Mouse (Mus musculus) retina, postnatal 7 days (tissue): ENCODE measurements around the gene Epb41l3.
A peak's percentile ranks its signal among the peaks of the same experiment; 100 is the strongest.

ENCODE experiments used
- DNase-seq: peaks from one replicate; pipeline ENCODE4 v3.0.0-alpha.2; 2012; ENCODE audit warnings: low read depth, low spot score

Epb41l3 gene

DNA sequence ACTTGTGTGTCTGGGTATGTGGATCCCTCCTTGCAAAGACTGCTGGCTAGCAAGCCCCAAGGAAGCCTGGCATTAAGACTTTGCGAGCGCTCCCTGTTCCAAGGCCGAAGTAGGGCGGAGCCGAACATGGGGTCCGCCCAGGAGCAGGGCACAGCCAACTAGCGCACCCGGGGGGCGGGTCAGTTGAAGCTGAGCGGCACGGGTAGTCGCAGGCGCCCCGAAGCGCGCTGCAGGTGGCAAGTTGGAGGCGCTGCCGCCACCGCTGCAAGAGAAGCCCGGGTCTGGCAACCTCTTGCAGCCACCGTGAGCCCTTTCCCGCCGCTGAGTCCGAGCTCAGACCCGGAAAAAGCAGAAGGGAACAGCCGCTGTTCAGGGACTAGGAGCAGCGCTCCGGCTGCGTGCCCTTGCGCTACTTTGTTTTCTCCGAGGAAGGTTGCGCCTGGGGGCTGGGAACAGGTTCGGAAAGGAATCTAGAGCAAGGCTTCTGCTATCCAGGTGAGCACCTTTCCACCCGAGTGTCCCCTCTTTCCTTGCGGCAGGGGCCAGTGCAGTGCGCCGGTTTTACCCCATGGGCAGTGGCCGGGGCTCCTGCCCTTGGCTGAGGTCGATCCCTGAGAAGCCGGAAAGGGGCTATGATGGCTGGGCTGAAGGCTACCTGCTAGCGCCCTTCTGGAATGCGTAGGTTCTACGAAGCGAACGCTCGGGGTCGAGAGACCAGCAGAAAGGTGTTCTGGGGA, at the start of gene Epb41l3:
Epb41l3 (plus strand) TSS at position 183 of the 737 bp plus-strand sequence.
- DNase-seq: peak; percentile 75

DNA sequence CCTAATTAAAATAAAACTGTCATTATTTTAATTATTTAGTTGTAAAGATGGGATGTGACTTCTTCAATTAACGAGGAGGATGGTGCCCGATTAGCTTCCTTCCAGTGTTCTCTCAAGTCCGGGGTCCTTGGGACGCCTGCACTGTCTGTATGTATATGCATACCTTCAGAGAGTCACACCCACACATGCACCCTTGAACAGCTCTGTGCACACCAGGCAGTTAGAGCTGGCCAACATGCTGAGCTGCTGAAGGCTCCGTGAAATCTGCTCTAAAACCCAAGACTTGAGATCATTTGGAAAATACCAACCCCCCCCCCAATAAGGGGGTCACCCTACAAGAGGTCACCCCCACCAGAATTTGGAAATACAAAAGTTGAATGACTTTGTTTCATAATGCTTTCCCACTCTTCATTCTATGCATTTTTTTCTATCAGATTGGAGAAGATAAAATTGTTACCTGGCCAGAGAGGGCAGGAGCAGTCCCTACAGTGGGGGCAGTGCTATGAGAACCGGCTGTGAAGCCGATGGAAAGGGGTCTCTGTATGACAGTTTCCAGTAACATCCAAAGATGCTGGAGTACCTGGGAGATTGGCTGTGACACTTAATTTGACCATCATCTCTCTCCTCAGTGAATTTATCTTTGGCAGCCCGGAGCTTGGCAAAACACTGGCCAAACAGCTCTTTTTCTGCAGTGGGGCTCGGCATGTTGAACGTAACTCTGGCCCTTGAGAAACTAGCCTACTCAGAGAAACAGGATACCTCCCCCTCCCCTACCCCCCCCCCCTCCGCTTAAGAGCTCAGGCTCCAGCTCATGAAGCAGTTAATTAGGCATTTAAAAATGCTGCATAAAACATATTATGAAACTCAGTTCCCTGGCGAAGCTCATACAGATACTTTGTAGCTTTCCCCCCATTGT, 36.5 kb upstream of the Epb41l3 start:
- DNase-seq: no peak

DNA sequence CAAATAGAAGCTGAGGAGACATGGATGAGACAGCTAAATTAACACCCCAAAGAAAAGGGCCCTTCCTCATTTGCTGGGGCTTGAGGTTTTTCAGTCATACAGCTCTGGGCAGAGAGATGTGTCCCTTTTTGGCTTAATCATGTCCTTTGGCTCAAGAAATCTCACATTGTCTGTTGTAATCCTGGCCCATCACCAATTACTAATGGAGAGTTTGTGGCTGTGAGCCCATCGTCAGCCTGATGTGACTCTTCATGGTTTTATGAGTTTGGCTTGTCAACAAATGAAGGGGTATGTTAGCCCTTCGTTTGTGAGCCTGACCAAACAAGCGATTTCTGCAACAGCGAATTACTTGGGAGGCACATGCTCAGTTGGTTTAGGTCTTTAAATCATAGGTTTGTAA, 34.0 kb upstream of the Epb41l3 start:
- DNase-seq: no peak

DNA sequence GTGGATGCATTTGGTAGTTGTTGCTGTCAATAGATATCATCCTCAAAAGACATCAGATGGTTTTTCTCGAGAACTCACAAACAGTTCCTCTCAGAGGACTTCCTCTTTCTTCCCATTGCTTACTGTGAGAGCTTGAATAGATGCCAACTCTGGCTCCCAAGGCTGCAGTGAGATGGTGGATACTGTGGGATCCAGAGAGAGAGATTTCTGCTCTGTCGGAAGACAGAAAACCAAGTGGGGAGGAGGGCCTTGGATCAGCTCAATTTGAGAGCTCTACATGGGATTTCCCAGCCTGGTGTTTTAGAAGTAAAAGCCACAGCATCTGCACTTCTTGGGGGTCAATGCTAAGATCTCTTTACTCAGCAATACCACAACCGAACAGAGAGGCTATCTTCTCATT, 26.7 kb upstream of the Epb41l3 start:
- DNase-seq: no peak

DNA sequence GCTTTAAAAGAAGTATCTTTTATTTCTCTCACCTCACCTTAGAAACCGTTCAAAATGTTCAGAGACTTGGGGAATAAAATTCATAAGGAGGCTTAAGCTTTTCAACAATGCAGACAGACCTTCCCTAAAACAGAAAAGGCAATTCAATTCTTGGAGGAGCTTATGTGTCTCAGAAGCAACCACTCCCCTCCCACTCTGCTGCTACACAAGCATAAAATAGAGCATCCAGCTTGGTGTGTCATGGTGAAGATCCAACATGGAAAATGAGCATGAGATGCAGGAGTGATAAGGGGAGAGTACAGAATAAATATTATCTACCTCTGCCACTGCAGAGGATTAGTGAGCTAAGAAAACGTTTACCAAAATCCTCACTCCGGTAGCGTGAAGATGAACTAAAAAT, 21.5 kb upstream of the Epb41l3 start:
- no peak for DNase-seq

DNA sequence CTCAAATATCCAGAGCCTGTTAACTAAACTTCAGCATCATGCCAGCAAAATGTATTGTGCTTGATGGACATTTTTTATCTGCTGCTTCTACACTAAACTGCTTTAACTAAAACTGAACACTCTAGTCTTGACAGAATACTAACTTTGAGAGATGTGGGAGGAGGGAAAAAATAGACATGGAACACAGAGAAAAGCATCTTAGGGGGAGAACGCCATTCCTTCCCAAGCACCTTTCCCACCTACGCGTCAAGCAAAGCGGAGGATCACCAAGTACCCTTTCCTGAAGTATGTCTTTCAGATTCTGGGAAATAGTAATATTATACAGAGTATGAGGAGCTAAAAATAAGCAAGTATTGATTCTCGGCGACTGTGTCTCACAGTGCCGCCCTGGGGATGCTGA, 15.7 kb upstream of the Epb41l3 start:
- DNase-seq: no peak

DNA sequence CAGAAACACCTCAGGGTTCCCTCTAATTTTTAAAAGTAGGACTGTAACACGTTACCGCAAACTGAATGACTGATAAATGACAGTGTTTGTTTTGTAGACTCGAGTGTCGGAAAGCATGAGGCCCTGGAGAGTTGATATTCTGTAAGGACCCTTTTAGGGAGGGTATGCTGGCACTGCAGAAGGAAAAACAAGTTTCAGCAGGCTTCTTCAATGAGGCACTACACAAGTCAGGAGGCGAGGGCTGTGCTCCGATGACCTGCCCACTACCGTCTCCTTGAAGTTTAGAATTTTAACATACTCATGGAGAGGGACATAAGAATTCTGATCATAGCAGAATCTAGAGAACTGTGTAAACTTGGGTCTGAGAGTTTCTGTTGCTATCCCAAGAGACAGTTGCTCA, 15.1 kb upstream of the Epb41l3 start:
- no peak for DNase-seq

DNA sequence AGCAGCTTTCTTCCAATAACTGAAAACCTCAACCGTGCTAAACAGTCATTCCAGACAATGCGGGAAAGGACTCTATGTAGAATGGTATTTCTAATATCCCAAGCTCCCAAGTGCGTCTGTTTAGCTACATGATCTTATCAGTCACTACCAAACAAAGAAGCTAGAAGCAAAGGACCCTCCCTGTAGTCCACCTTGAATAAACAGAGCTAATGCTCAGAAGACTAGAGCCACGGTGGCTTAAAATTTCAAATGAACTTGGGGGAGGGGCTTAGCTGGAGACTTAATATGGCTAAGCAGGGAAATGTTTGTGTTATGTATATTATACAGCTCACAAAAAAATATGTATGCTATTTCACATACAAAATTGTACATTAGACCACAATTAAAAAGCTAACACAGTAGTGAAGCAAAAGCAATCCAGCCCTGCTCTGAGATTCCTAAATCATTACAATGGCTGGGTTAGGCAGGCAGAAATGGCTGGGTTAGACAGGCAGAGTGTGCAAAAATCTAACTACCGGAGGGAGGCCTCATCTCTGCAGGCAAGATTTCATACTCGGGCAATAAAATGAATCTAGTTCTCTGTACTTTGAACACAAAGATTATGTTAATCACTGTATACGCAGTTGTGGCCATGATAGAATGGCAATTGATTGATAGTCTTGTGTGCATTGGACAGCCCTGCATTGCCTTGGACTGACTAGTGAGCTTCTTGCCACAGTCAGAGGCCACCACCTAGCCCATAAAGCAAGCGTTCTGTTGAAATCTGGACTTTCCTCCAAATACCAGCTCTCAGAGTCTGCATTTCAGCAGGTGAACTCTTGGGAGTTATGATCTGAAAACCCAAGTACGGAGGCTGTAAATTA, 13.4 kb upstream of the Epb41l3 start:
- DNase-seq: no peak

DNA sequence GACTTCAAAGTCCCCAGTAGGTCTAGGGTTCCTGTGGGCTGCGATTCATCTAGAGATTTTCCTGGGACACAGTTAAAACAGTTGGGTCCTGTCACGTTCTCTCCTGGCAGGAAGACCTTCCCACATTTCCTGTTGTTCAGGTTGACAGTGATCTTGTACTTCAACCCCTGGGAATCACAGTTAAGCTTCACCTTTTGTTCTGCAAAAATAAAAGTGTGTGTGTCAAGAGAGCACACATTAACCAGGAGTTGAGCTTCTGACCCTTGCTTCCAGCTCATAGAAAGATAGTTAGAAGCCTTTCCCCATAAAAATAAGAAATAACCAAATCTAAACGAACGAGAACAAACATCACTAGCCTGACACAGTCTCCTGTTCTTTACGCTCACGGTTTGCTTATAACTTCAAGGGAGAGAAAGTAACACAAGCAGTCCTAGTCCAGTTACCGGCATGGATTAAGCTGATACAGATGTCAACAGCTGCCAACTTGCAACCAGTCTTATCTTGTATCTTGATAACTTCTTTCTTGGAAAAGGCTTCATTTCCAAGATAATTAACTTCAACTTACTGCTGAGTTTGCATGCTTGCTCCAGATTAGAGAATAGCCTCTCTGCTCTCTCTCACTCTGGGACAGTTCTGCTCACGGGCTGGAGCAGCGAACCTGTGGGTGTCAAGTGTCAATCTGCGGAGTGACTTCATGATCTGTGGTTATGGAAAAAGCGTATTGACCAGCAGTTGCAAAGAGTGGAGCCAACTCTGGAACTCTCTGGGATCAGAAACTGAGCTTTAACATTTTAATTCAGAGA, 7.3 kb upstream of the Epb41l3 start:
- DNase-seq: no peak

DNA sequence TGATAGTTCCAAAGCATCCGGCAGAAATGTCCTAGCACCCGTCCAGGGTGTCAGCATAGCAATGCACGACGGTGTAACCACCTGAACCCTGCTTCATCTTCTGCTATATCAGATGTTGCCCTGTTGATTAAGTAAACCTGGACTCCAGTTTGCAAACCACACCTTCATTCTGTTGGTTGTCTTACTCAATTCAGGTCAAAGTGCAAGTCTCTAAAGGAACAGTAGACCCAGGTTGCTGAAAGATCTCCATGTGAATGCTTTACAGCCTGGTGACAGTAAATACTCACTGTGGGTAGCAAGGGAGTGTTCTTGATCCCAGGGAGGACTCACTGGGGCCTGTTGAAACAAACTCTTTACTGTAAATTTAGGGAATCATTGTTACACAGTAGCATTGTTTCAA, 1.4 kb upstream of the Epb41l3 start:
- DNase-seq: no peak

DNA sequence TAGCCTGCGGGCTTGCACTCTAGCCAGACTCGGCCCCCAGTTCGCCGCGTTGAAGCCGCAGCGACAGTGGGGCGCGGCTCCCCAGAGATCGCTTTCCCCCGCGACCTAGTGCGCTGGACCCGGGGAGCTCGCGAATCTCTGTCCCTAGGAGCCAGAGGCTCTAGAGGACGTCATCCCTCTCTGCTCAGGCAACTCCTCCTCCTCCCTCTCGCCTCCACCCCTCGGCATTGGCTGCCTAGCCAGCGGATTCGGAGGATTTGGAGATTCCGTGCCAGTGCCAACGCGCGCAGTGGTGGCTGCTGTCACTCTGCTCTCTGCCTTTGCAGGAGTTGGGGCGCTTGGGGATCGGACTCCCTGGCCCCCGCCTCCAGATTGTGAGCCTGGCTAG, 749 bp downstream of the Epb41l3 start:
- DNase-seq: peak; percentile 63

DNA sequence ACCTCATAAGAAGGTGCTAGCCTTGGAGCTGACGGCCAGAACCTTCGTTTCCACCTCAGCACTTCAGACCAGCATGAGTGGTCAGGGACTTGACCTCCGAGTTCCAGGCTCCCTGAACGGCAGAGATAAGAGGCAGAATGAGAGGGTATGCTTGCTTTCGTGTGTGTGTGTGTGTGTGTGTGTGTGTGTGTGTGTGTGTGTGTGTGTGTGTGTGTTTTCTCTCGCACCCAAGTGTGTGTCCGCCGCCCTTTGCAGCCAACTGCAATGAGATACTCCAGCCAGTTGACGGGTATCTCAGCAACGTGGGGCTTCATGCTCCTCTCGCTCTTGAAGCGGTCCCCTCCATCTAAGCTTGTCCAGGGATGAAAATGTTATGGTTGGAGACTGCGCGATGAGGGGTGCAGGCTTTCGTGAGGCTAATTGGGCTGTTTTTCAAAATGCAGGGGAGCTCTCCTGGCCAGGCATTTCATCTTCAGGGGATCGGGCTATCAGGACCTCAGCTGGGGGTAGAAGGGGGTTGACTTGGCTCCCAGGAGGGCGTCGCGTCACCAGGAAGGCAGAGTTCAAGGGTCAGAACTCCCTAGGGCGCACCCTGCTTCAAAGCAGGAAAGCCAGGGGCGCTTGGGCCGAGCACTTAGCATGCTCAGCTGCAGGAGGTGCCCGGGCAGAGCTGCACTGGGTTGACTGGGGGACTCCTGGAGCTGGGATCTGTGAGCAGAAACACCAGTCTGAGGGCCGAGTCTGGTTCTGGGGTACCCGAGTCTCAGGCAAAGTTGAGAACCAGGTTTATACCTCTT, 1.5 kb downstream of the Epb41l3 start:
- DNase-seq: no peak

DNA sequence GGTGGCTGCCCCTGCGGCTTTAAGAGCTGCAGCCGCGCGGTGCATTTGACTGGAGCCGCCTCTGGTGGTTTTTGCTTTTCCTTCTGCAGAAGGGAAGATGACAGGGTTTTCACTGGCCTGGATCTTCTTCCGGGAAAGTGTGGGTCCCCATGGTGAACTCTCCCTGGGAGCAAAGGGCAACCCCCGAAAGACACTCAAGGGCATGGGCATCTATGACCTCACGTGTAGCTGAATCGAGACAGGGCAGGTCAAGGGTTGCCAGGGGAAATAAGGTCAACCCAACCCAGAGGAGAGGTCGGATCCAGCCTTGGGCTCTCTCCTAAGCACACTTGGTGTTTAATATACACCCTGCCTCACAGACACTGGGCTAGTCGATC, 2.0 kb downstream of the Epb41l3 start:
- no peak for DNase-seq

DNA sequence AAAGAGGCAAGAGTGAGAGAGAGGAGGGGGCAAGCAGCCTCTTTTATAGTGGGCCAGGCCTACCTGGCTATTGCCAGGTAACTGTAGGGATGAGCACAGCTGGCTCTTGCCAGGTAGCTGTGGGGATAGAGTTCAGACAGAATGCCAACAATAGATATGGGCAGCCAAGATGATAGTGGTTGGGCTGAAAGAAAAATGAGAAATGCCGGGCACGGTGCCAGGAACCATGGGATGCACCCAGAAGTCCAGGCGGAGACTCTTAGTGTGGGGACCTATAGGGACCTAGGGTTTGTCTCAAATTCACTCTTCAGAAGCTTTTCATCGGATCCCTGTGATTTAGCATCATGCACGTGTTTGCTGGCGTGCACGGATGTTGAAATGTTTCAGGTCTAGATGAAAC, 6.8 kb downstream of the Epb41l3 start:
- DNase-seq: no peak

DNA sequence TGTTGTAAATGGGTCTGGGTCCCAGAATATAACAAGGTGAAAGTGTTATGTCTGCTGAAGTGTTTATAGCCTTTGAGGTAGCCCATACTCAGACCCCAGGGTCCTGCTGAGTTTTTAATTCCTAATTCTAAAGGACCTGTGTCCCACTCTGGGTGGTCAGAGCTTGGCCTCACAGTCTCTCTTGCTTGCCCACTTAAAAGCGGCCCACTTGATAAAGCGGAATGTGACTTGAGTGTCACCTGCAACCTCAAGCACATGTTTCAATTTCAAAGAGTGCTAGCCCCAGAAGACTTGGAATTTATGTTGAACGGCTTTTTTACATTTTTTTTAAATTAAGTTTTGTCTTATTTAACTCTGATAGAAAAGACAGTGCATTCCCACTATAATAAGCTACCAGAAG, 16.1 kb downstream of the Epb41l3 start:
- no peak for DNase-seq

DNA sequence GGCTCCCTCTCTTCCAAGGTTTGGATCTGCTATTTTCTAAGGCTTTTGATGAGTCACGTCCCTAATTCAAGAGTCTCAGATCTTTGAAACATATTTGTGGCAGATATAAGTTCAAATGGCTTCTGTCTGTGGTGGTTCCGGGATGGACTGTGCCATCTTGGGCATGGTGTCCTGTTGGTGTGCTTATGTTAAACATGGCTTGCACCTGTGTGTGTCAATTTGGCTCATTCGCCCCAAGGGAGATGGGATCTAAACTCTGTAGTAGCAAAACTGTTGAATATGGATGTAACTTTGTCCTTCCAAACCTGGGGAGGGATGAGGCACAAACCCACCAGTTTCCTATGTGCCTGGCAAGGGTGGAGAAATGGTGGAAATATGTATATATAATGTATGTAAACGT, 21.6 kb downstream of the Epb41l3 start:
- DNase-seq: no peak

DNA sequence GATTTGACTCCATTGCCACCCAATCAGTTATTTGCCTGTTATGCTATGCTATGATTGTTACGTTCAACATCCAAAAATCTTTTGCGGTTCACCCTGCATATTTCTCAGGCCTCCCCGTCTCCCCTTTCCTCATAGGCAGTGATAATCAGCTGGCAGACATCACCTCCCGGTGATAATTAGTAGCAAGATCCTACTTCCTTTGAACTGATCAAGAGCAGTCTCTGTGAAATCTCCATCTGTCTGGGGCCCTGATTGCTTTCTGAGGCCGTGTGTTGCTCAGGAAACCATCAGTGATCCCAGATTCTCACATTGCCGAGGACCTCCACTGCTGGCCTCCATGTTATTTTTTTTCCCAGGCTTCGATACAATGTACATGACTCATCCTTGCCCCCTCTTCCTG, 22.5 kb downstream of the Epb41l3 start:
- DNase-seq: no peak

DNA sequence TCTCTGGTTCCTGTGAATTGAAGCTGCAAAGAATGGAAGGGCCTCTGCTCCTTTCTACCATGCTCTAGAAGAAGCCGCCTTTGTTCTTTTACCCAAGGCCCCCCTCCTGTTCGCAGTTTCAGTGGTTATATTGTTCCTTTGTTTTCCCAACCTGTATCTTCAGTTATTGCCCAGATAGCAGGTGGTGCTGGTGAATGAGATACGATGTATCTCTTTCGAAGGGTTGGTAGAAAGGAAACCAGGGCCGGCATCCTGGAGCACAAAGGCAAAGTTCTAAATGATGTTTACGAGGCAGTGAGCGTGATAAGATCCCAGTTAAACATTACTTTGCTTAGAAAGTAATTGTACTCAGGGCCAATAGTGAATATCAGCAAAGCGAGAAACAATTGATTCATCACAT, 27.8 kb downstream of the Epb41l3 start:
- DNase-seq: no peak

DNA sequence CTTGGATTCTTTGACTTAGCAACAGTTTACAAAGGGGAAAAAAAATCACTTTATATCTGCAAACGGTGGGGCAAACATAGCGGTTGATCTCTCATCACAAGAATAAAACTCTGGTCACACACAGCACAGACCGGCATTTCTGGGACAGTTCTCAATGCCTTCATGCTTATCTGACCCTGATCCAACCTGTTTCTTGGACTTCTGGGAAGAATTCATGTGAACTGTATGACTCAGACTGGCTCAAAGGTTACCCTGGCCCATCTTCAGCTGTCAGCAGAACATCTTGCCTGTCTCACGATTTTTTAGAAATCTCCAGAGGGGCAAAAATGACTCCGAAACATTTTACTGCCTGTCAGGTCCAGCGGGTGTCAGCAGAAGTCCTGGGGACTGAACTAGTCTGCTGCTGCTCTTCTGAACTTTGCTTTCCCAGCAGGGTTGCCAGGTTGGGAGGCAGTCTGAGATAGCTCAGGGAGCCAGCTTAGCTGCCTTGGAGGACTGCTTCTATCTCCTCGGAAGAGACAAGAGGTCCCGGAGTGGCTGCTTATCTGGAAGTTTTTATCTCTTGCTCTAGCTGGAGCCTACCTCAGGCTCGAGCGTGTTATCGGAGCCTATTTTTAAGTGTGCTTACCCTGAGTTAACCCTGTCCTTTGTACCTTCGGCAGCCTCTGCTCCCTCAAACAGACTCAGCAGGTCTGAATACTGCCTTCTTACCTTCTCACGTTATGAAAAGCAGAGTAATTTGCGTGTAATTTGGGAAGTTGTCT, 29.7 kb downstream of the Epb41l3 start:
- no peak for DNase-seq
